Mouse (Mus musculus) left cerebral cortex, adult 9 months (tissue): ENCODE data around the gene Tyw1.

Experiments used
- DNase-seq, 2 experiments: peaks; one replicate each; pipeline ENCODE4 v3.0.0; 2022; ENCODE audit warnings: low spot score in 2 of 2

Gene Tyw1

GRCm38 (mm10) chr5:130314926-130315325 lies 59.5 kb downstream of the Tyw1 start:
- DNase-seq = no peak

DNA sequence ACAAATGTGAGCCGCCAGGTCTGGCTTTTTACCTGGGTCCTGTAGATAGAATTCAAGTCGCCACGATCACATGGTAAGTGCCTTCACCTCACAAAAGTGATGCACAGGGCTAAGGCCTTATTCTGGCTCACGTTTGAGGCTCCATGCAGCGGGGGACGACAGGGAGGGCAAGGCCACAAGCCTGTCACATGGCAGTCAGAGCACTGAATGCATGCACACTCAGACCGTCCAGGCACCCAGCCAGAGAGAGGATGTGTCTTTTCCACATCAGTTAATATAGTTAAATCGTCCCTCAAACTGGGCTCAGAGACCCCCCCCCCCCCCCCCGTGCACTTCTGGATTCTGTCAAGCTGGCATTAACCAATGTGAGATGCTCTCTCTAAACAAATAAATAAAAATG lies 60.9 kb downstream of the Tyw1 start:
- no peak for DNase-seq

DNA sequence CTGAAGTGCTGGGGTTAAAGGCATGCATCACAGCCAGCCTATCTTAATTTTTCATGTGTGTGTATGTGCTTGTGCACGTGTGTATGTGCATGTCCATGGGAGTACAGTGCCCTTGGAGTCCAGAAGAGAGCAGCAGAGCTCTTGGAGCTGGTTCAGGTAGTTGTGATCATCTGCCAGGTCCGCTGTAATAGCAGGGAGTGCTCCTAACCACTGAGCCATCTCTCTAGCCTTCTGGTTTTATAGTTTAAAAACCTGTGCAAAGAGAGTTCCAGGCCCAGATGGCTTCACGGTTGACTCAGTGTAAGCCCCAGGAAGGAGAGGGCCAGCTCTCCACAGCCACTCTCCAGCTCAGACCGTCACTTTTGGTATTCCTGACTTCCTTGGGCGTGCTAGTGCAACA lies 64.4 kb downstream of the Tyw1 start:
- DNase-seq = no peak

DNA sequence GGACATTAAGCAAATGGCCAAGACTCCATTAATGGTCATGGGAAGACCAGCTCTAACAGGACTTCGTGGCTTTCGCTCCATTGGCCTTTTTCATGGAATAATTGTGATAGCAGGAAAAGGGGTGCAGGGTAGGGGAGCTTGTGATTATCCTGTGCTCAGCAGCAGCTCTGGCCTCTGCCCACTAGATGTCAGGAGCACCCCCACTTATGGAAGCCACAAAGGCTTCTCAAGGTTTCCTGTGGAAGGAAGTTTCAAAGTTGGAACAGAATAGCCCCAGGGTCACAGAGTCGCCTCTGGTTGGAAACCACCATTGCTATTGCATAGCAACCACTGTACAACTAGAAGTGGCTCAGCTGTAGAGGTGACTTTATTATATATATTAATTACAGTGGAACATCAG lies 65.1 kb downstream of the Tyw1 start:
- no peak for DNase-seq

DNA sequence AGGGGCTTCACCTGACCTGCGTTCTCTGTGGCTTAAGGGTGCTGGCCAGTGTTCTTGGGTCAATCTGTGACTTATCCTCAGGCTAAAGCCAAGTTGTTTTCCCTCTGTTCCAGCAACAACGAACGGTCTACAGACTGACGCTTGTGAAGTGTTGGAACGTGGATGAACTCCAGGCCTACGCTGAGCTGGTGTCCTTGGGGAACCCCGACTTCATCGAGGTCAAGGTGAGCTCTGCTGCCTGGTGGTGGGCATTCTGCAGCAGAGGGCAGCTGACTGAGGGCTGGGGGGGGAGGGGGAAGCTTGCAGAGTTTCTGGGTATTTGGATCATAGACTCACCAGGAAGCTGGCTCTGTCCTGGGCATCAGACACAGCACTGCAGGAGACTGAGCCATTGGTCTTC lies 70.1 kb downstream of the Tyw1 start:
- no peak for DNase-seq

GRCm38 (mm10) chr5:130327615-130328263 lies 72.3 kb downstream of the Tyw1 start:
- DNase-seq = no peak

DNA sequence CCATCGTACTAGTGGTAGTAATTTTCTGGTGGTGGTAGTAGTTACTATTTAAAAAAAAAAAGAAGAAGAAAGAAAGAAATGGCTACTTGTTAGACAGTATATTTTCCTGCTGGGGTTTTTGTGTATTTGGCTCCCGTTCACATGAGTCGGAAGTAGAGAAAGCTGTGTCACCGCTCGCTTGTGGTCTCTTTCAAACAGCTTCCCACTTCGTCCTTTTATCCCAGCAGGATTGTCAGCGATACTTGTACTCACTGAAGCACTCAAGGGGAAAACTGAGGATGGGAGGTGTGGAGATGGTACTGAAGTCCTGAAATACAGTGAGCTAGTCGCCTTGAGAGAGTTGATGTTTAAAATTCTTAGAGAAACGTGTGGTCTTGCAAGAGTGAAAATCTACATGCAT lies 72.9 kb downstream of the Tyw1 start:
- DNase-seq = no peak

DNA sequence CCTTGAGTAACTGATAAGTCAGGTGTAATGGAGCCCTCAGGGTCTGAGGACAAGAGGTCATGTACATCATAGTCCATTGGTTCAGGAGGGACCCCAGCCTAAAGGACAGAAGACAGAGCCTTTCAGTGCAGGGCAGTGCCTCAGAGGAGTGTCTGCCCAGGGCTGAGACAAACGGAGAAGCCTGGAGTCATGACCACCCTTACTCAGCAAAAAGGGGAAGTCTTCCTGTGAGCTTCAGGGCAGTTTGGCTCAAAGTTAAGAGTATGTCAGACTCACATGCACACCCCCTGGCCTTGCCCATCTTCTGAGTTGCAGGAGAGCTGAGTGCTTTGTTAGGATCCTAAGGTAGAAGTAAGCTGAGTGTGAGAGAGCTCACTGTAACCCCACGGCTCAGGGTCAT lies 74.5 kb downstream of the Tyw1 start:
- DNase-seq = no peak

DNA sequence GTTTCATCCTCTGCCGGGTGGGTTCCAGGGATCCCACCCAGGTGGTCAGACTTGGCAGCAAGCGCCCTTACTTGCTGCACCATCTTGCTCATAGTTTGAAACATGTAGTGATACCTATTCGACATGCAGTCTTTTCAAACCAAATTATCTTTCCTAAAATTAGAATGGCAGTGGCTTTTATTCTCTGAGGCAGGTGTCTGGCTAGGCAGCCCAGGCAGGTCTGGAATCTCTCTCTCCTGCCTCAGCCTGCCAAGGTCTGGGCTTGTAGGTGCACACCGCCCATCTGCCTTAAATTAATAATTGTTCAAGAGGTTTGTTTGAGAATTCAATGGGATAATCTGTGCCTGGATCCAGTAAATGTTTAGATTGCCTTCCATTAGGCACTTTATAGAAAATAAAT lies 75.4 kb downstream of the Tyw1 start:
- DNase-seq = no peak

DNA sequence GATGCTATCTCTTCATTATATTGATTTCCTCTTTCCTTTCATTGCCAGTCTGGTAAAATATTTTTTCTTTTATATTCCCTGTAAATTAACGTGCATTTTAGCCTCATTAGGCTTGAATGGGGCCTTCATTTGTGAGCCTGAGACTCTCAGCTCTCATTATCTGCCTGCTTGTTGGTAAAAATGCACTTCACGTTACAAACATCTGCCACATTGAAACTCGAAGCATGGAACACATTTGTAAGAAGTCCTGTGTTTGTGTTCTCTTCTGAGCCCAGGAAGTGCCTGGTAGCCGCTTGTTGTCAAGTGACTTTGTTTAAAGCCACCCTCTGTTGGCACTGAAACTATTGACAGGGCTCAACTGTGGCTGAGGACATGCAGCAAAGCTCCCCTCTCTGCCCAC lies 75.8 kb downstream of the Tyw1 start:
- no peak for DNase-seq

- DNase-seq = no peak
Observed at GRCm38 (mm10) chr5:130333566-130333965, 78.1 kb downstream of the Tyw1 start.

DNA sequence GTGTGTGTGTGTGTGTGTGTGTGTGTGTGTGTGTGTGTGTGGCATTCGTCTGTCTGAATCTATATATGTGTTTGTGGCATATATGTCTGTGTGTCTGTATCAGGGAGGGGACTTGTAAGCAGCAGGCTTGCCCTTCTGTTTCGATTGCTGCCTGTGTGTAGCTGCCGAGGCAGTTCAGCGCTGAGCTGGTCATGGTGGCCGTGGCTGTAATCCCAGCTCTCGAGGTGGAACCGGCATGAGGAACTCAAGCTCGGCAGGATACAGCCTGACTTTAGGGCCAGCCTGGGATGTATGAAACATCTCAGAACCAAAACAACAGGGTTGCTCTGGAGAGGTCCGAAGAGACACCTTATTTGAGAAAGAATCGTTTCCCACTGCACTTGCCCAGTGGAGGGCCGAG lies 78.6 kb downstream of the Tyw1 start:
- DNase-seq = no peak

DNA sequence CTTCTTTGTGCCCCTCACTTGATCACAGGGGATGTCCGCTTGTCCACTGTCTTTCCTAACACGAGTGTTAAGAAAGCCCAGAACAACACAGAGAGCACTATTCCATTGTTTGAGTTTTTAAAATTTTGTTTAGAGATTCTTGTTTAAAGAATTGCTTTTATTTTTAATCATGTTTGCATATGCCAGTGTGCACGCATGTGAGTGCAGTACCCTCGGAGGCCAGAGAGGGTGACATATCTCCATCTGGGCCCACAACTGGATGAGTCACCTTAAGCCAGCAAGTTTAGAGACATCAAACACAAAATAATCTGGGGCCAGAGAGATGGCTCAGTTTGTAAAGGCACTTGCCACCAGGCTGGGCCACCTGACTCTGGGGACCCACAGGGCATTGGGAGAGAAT lies 80.0 kb downstream of the Tyw1 start:
- no peak for DNase-seq

GRCm38 (mm10) chr5:130340656-130341055 lies 85.2 kb downstream of the Tyw1 start:
- no peak for DNase-seq

DNA sequence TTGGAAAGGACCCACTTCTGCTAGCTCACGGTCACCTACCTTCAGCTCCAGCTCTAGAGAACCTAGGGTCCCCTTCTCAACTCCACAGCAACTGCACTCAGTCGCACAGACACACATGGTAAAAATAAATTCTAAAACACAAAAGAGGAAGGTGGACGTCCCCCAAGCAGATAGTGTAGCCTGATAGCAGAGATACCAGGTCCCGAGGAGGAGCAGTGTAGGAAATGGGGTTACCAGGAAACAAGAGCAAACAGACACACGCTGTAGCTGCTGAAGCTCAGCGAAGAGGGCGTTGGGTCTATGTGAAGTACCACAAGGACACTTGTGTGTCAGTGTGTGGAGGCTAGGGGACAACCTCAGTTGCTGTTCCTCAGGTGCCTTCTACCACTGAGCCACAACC lies 89.6 kb downstream of the Tyw1 start:
- DNase-seq = no peak

DNA sequence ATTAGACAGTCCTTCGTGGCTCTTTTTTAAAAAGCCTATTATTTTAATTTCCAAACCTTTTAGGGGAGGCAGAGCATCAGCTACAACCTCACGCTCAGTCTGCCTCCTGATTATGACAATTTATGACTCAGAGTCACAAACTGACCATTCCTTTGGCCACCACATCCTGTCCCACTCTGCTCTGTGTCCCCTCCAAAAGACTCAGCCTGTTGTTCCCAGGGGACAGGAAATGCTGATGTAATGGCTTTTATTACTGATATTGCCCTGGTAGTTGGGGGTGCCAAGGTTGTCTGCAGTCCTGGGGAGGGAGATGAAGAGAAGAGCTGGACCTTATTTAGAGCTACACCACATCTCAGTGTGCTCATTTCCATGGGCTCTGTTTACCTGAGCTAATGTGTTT lies 90.5 kb downstream of the Tyw1 start:
- no peak for DNase-seq

DNA sequence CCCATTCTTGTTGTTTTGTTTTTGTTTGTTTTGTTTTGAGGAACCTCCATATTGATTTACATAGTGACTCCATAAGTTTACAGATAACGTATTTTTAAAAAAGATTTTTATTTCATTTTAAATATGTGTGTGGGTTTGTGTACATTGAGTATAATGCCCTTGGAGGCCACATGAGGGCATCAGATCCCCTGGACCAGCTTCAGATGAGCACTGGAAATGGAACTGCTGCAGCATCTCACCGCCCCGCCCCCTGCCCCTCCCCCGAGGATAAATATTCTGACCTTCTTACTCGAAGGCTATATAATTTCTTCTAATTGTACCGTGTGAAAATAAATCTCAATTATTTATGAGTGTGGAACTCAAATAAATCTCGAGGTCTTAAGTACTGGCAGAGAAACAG lies 99.8 kb downstream of the Tyw1 start:
- no peak for DNase-seq

- DNase-seq = no peak
Observed at GRCm38 (mm10) chr5:130363111-130363510, 107.7 kb downstream of the Tyw1 start.

GRCm38 (mm10) chr5:130363773-130364172 lies 108.4 kb downstream of the Tyw1 start:
- no peak for DNase-seq

DNA sequence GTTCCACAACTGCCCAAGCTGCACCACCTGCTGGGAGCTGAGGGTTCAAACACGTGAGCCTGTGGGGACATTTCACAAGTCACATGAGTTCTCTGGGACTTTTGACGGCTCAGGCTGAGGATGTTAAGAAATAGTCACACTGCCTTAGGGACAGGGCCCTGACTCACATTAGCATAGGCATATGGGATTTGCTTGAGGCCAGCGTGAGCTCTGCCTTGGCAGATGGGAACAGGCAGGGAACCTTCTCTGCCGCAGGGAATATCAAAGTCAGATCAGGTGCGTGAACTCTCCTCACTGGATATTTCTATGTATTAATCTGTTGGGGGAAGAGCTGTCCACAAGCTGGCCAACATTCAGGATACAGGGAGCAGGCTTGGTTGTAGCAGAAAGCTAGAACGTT lies 112.8 kb downstream of the Tyw1 start:
- no peak for DNase-seq

DNA sequence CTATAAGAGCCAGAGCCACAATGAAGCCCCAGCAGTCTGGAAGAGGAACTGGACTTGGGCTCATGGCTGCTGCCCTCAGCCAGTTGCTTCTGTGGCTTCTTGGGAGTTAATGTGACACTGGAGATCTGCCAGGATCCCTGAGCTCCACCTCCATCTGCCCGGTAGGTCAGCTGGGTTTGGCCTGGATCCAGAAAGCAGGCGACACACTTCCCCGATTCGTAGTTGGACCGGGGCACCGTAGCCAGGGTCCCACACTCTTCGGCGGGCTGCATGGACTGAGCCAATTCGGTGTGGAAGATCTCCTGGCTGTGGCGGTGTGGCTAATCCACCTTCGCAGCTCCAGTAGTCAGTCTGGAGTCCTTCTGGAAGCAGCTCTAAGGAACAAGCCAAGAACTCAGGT lies 113.8 kb downstream of the Tyw1 start, which contains the start of gene Caln1:
Gene Caln1 (plus strand): TSS at position 219 of the 400 bp plus-strand sequence.
- no peak for DNase-seq

GRCm38 (mm10) chr5:130375411-130375810 lies 120.0 kb downstream of the Tyw1 start:
- no peak for DNase-seq

- peak in 1 of 2 experiments; percentile 20 for DNase-seq
Observed at GRCm38 (mm10) chr5:130384222-130384912, 128.9 kb downstream of the Tyw1 start, which contains the start of gene A330070K13Rik. Gene A330070K13Rik, minus strand, starts transcription at chr5:130384631.

GRCm38 (mm10) chr5:130386418-130386817 lies 131.0 kb downstream of the Tyw1 start:
- DNase-seq = no peak
